Mouse (Mus musculus): ENCODE data around the gene Gm45902. TPM values are rescaled to one million over a fixed set of nuclear protein-coding genes. Genes with fewer than 3 reads are reported as not detected.

Gene Gm45902
- under 1 TPM; 0.51 to 0.87 (median 0.73) TPM for total RNA-seq (2022)

DNA sequence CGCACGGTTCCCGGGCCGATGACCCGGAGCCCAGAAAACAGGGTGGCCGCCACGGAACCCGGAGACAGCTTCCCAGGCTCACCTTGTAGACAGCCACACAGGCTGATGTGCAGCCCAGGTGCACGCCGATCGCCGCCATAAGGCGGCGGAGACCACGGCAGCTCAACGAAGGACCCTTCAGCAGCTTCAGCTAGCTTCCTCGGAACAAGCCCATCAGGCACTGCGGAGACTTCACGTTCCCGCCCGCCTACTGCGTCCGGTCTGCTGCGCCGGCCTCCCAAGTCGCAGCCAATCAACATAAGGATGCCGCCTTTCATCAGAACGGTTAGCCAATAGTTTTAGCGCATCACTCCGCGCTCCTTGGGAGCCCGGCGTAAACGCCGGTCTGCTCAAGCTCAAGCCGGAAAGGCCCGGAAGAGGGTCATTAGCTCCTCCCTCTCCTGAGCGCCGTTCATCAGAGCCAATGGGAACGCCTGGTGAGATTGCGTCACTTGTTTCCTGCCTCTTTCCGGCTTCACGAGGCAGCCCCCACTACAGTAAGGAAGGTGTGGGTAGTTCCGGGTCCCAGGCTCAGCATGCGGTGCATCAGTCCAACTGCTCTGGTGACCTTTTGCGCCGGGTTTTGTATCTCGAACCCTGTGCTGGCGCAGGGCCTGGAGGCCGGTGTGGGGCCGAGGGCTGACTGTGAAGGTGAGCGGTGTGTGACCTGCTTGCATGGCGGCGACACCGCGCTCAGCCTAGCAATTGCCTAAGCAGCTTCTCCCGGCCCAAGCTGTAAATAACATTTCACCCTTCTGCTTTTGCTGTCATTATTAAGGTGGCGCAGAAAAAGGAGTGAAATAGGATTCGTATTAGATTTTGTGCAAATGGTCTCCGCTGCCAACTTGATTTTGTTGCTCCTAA lies at the start of gene Gm45902, which contains the start of the genes Hspa14 and Cdnf:
Gene Gm45902, minus strand, starts transcription at position 239 of the 903 bp plus-strand sequence.
Gene Hspa14, minus strand, starts transcription at position 263 of the 903 bp plus-strand sequence.
Gene Cdnf, plus strand, starts transcription at position 479 of the 903 bp plus-strand sequence.
- DNase-seq (ENCODE audit: low spot score in 2 of 2), result peak; percentile 90 to 94

DNA sequence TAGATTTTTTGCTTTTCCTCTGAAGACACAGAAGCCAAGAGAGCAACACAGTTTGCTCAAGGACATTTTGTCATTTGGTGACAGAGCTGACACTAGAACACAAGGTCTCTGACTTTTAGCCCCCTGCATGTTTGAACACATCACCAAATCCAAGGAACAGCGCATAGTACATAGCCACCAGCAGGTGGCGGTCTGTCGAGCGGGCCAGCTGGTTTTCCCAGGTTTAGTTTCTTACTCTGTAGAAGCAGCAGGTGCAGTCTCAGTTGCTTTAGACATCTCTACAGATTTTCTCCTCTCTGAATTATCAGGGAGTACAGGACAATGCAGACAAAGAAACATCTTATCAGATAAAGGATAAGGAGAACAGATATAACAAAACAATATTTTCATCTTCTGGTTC lies 34.0 kb upstream of the Gm45902 start:
- DNase-seq (ENCODE audit: low spot score in 2 of 2), result no peak

DNA sequence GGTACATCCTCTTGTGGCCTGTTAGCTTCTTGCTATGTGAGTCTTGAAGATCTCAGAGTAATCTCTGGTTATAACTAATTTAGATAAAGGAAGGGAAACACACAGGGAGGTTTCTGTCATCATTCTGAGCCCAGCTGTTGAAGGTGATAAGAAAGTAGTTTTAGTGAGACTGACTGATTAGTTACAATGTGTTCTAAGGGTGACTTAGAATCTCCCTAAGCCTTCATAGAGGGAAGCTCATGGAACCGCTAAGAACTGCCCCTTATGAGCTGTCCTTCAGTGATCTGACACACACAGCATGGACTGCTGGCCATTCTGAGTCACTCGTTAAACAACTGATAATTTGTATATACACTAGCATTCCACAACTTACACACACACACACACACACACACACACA lies 33.5 kb upstream of the Gm45902 start:
- DNase-seq (ENCODE audit: low spot score in 2 of 2), result no peak

DNA sequence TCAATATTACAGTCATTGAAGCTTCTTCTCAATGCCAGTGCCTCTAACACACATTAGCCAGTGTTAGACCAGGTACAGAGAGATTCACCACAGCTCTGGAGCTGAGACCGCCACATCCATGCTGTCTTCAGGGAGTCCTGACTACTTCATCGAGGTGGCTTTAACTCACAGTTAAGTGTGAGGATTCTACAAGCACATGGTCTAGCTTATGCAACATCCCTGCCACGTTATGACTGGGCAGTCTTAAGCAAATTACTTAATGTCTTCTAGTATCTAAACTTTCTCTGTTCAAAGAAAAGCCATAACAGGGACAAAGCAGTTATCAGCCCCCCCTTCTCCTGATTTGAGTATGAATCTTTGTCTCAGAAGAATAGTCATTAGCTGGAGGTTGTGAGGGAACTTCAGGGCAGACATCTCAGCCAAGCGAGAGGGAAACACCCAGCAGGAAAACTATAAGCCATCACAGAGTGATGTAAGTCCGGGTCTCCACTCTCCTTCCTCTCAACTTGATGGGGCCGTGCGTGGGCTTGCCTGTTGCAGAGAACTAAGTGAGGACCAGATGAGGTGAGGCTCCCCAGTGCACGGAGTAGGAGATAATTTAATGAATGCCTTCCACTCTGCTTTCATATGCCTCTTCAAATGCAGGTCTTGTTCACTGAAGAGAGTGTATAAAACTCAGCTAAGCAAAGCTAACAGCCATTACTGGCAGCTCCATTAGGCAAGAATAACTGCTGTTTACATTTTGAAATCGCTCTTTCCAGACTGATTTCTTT lies 28.9 kb upstream of the Gm45902 start:
- no peak for DNase-seq (ENCODE audit: low spot score in 2 of 2)

DNA sequence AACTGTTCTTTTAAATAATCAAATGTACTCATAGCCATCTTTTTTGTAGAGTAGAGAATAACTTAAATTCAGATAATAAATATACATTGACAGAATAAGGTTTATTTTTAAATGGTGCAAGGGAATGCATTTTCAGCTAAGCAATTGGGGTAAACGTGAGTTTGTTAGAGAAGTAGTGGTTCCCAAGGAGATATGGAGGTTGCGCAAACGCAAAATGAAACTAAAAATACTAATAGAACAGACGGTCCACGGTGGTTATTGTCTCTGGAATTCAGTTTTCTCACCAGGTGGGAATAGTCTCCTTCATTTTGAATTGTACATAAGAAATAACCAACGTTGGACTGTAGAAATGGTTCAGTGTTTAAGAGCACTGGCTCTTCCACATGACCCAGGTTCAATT lies 13.7 kb upstream of the Gm45902 start:
- DNase-seq (ENCODE audit: low spot score in 2 of 2), result no peak

DNA sequence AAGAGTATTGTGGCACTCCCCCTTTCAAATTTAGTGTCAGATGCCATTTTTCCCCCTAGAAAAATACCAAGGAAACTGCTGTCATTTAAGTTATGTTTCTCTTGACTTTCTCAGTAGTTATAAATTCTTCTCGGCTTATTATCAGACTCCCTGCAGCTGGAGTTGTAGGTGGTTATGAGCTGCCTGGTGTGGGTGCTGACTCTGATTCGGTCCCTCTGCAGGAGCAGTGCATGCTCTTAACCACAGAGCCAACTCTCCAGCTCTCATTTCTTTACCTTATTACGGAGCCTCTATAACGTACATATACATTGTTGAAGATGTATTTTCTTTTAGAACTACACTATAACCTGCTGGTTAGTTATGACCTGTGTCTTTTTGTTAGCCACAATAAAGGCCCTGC lies 10.0 kb upstream of the Gm45902 start:
- no peak for DNase-seq (ENCODE audit: low spot score in 2 of 2)

DNA sequence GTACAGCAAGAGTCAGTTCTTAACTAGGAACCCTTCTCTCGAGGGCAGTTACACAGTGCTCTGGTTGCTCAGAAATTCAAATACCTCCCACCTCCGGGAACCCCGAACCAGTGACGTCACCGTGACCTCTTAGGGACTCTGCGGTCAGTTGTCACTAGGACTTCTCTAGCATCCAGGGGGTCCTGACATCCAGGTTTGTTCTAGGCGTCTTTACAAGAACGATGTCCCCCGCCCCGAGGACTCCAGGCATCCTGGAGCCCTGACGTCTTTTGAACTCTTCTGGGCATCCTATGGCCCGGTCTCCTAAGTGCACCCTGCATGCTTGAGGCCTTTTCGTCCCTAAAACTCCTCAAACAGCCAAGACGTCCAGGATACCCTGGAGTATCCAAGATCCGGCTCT lies 514 bp downstream of the Gm45902 start:
- DNase-seq (ENCODE audit: low spot score in 2 of 2), result no peak

DNA sequence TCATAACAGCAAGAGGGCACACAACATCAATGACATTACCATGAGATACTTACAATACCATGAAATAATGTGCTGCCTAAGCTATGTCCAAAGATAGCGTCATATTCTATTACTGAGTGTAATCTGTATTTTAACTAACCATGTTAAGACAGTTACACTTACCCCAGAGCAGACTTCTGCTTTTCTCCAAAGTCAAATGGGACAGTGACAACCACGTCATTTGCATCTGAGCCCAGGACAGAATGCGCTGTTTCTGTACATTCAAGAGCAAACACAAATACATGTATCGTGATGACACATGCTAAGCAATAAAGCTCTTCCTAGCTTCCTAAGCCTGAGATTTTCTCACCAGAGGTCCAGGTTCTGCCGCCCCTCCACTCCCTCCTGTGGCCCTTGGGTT lies 11.7 kb downstream of the Gm45902 start:
- no peak for DNase-seq (ENCODE audit: low spot score in 2 of 2)

DNA sequence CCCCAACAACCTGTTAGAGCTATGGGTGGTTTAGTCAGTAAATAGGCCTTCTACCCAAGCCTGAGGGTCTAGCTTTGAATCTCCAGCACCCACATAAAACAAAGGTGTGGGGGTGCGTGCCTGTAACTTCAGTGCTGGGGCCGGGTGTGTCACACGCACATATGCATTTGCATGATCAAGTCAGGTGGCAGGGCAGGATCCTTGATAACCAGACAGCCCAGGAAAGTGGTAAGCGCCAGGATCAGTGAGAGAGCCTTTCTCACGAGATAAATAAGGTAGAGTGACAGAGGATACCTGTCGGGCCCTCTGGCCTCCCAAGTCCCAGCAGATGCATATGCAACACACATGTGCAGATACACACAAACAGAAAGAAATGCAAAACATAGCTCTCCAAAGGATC lies 13.0 kb downstream of the Gm45902 start:
- DNase-seq (ENCODE audit: low spot score in 2 of 2), result no peak

DNA sequence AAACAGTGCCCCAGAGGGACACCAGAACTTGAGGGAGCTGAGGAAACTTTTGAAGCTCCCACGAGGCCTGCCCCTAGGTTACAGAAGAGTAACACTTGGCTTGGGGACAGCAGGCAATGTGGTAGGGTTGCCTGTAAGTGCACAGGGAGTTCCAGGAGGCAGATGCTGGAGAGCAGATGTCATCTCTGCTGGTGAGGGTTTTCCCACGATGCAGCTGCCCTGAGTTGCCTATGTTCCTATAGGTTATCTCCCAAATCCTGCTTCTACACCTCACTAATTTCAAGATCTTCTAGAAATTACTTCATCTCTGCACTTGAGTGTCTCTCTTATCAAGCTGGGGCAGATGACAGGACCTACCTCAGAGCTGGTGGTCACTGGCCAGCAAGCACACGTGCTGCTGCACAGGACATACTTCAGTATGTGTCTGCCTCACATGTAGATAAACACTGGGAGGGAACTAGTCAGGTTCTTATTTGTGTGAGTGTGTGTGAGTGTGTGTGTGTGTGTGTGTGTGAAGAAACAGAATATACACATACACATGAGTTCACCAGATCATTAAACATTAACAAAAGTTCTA lies 18.7 kb downstream of the Gm45902 start:
- DNase-seq (ENCODE audit: low spot score in 2 of 2), result no peak

DNA sequence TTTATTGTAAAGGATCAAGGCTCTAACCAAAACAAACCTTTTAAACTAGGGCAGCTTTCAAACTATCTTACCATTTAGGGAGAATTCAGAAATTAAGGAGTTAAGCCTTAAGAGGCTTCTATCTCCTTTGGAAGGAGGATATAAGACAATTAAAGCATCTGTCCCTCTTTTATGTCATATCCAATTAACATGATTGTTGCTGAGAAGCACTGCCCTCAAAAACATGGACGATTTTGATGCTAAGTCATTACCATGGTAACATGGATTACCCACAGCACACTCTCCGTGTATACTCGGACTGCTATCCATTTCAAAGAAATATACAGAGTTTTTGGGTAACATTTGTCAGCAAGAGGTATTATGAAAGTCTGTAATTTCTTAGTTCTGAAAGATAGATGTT lies 22.8 kb downstream of the Gm45902 start:
- no peak for DNase-seq (ENCODE audit: low spot score in 2 of 2)

DNA sequence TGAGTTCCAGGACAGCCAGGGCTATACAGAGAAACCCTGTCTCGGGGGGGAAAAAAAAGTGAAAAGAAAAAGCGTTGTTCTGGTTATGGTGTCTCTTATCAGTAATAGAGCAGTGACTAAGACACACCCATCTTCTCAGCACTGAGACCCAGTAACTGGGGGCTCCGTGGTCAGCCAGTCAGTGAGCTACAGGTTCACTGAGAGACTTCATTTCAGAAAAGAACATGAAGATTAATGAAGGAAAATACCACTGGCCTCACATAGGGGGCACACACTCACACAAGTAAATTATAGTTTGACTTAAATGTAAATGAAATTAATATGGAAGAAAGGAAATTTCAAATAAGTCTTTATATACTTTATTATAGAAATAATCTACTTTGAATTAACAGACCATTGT lies 32.4 kb downstream of the Gm45902 start:
- DNase-seq (ENCODE audit: low spot score in 2 of 2), result no peak

DNA sequence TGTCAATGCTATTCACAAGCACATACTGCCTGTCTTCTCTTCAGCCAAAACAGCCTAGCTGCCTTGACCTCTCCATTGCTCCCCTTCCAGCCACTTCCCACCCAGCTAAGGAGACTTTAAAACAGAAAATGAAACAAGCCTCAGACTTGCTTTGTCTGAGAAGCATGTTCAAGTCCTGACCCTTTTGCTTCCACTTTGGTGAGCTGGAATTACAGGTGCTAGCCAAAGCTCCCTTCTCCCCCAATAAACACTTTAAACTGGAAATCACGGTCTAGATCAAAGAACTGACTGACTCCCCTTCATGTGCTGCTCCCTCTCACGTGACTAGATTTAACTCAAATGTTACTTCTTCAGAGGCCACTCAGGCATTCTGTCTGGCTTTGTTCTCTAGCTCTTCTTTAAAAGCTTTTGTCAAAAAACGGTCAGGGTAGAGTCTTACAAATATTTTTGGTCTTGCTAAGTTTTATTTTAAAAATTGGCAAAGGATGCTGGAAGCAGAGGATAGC lies 36.8 kb downstream of the Gm45902 start:
- no peak for DNase-seq (ENCODE audit: low spot score in 2 of 2)

DNA sequence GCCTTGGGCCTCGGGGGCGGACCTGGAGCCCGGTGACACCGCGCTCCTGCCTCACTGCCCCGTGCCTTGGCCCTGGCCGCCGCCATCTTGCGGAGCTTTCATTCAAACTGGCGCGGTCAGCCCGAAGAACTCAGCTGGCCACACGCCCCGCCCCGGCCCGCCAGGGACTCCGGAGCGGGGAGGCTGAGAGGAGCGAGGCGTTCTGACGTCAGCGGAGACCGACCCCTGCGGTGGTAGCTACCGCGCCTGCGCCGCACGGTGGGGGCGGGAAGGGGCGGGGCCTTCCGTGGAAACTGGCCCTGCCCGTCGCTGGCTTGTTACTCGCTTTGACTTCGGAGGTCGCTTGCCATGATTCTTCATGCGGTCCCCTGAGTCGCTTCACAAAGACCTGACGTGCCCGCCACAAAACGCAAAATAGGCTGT lies 37.7 kb downstream of the Gm45902 start, which contains the start of gene Suv39h2:
Gene Suv39h2, minus strand, starts transcription at position 171 of the 423 bp plus-strand sequence.
- peak; percentile 92 to 93 for DNase-seq (ENCODE audit: low spot score in 2 of 2)

DNA sequence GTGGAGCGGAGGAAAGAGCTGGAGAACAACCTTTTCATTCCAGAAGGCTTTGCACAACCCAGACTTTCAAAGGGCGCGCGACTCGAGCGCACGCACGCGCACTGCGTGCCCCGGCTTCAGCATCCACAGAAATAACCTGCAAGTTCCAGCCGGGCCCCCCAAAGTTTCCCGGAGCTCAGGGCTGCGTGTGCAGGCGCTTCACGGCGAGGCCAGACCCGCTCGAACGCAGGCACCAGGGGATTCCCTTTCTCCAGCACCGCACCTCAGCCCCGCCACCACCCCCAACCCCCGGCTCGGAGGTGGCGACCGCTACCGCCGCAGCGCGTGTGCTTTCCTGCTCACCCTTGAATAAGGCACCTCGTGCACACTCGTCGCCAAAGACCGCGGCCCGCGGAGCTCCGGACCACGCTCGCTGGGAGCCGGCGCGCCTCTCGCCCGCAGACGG lies 38.2 kb downstream of the Gm45902 start:
- peak; percentile 18 to 28 for DNase-seq (ENCODE audit: low spot score in 2 of 2)

DNA sequence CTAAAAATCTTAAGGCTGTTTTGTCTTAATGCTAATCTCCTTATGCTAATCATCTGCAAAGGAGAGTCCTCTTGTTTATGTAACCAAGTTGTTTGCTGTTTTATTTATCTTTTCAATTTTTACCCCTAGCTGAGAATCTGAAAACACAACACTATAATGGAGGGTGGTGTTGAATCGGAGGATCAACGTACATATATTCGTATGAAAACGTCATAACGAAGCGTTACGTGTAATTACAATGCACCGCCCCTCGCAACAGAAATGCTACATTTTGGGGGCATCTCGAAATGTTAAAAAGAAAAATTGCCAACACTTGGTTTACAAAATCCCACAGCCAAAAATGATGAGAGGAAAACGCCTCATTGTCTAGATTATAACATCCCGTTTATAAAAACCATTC lies 38.7 kb downstream of the Gm45902 start:
- DNase-seq (ENCODE audit: low spot score in 2 of 2), result no peak

DNA sequence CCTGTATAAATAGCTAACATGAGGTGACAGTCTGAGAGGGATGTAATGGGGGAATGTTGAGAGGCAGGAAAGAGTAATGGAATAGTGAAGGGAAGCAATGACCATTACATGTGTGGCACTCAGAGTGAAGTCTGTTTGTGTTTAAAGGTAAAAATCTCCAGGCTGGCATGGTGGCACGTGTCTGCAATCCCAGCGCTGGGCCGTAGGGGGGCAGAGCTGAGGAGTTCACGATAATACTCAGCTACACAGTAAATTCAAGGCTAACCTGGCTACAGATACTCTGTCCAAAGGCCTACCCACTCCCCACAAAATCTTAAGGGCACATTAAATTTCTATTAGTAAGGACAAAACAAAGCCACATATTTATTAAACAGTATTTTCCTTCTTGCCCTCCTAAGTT lies 56.0 kb downstream of the Gm45902 start:
- no peak for DNase-seq (ENCODE audit: low spot score in 2 of 2)
